Mouse (Mus musculus) granulocyte monocyte progenitor cell, adult 5-6 weeks (primary cell): ENCODE results near the gene Dpp6. TPM values are rescaled to one million over a fixed set of nuclear protein-coding genes. Genes with fewer than 3 reads are reported as not detected.

Experiments used
- ATAC-seq: replicated peaks from 2 replicates; pipeline ENCODE4 v1.8.0; 2016; ENCODE audit warnings: mild to moderate bottlenecking, moderate TSS enrichment, inconsistent platforms; ENCODE audit not compliant: poor library complexity, severe bottlenecking
- total RNA-seq, 2 experiments: library from RNA; stranded (forward) in 1 of 2; stranded (reverse) in 1 of 2; fragments of 200-712, 200-1000 nt in 1 of 2; fragments of >200 nt in 1 of 2; fragmentation: Nextera tagmentation in 1 of 2; gene quantifications; 2 replicates each; pipeline ENCODE4 v1.2.3; 2014 to 2017

Gene Dpp6
- total RNA-seq, 2 experiments from 2014 or later: not detected

- no peak for ATAC-seq
Observed at GRCm38 (mm10) chr5:26945169-26945920, 128.3 kb downstream of the Dpp6 start.

DNA sequence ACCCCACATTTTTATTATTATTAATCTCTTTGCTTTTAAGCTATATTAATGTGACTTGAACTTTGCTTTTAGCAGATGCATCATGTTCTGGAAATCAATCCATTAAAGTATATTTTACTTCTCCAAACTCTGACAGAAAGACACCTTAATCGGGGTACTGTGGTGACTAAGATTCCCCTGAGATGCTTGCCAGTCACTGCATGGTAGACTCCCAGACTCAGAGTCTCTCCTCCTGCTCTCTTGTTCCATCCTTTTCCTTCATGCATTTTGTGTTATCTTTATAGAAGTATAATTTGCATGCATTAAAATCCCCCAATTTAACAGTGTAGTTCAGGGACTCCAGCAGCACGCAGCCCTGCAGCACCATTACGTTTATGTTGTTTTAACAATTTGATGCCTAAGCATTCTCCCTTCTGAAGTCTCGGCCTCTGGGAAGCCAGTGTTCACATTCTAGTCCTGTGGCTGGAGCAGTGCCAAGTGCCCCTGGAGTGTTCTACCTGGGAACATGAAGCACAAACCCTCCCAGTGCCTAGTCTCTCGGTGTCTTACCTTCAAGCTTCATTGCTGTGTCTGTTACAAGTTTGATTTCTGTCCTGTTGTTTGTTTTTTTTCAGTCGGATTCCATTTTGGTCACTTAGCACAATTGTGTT lies 153.1 kb downstream of the Dpp6 start:
- no peak for ATAC-seq

GRCm38 (mm10) chr5:26973166-26973565 lies 156.2 kb downstream of the Dpp6 start:
- ATAC-seq: no peak

DNA sequence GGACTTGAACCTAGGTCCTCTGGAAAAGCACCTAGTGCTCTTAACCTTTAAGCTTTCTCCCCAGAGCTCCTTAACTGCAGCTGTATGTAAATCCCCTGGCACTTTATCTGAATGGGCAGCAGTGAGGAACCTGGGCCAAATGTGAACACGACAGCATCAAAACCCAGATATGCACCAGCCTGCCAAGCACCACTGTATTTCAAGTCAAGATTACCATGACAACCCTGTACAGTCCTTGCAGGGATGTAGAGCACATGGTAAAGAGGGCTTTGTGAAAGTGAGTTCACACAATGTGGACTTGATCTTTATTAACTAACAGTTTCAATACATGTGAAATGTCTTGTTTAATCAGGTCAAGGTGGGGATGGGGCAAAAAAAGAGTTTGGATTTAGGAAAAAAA lies 162.3 kb downstream of the Dpp6 start:
- ATAC-seq: no peak

DNA sequence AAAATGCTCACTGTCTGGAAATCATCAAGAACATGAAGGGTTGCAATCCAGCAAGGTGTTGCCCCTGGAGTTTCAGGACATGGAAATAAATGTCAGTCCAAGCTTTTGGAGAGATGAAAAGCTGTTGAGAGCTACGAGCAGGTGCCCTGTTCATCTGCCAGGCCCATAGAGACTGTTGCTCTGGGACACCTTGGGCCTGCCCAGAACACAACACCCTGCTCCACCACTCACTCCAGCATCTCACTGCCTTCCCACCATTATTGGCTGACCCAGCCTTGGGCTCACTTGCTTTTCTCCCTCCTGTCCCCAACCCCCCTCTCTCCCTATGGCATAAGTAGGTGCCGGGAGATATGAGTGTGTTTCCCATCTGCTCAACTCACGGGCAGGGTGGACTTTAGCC lies 162.8 kb downstream of the Dpp6 start:
- no peak for ATAC-seq

- no peak for ATAC-seq
Observed at GRCm38 (mm10) chr5:26985114-26985513, 168.1 kb downstream of the Dpp6 start.

- ATAC-seq: no peak
Observed at GRCm38 (mm10) chr5:26991587-26991986, 174.6 kb downstream of the Dpp6 start.

- no peak for ATAC-seq
Observed at GRCm38 (mm10) chr5:27003537-27003936, 186.5 kb downstream of the Dpp6 start.

GRCm38 (mm10) chr5:27009157-27009556 lies 192.2 kb downstream of the Dpp6 start:
- no peak for ATAC-seq

DNA sequence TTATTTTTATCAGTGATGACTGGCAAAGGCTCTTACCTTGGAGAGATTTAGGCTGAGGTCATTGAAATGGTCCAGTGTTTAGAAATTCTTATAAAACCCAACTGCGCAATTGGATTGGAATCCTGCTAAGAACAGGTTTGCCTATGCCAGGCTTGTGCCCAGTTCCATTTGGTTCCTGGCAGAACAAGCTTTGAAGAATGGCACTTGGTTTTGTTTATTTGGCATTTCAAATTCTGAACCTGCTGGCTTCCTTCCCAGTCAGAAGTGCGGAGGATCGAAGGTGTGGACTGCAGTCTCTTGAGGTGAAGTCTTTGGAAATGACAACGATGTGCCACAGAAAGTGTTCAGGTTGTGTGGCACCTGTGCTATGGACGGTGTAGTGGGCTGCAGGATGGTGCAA lies 193.6 kb downstream of the Dpp6 start:
- ATAC-seq: no peak

- no peak for ATAC-seq
Observed at GRCm38 (mm10) chr5:27018314-27018956, 201.4 kb downstream of the Dpp6 start.

DNA sequence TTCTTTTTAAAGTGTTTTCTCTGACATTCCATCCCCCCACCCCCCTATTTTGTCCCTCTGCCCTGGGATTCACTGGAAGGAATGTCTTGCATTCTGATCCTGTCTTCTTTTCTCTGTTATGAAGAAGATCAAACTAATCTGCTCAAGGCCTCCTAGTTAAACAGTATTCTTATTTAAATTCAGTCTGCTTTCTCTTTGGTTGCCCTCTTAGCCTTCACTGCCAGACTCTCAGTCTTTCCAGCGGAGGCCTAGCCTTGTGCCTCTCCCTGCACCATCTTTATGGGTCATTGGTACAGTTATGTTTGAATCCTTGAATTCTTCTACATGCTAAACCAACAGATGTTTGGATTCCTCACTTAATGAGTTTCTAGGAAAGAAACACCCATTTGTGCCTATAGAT lies 211.6 kb downstream of the Dpp6 start:
- ATAC-seq: no peak

GRCm38 (mm10) chr5:27029784-27030183 lies 212.8 kb downstream of the Dpp6 start:
- ATAC-seq: no peak

GRCm38 (mm10) chr5:27034858-27035257 lies 217.9 kb downstream of the Dpp6 start:
- ATAC-seq: no peak

DNA sequence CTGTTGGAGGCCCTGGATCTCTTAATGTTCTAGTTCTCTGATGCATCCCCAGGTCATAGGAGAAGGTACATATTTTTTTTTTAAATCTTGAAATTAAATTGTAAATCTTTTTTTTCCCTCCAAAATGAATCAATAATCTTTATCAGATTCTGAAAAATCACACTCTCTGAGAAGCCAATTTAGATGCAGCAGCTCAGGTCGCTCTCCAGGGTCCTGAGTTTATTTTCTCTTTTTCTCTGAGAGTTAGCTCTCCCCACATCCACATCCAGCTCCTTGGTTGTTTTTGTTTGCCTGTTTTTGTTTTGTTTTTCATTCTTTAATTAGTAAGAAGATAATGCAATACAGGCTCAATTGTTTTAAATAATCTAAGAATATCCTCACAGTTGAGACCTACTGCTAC lies 218.3 kb downstream of the Dpp6 start:
- ATAC-seq: no peak

- ATAC-seq: no peak
Observed at GRCm38 (mm10) chr5:27035891-27036290, 218.9 kb downstream of the Dpp6 start.

DNA sequence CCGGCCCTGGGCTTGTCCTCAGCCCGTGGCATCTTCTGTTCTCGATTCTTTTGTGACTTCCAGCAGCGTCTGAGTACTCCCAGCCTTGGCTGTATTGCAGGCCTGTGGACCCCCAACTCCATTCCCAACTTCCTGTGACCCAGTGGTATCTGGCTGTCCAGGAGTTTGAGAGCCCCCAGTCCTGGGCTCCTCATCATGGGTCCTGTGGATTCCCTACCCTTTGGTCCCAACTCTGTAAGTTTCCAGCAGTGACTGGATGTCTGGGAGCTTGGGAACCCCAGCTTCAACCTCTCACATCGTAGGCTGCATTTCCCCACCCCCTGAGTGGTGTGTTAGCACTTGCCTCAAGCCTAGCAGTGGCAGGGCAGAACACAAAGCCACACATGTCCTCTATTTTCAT lies 220.8 kb downstream of the Dpp6 start:
- no peak for ATAC-seq

GRCm38 (mm10) chr5:27048167-27048566 lies 231.2 kb downstream of the Dpp6 start:
- no peak for ATAC-seq

DNA sequence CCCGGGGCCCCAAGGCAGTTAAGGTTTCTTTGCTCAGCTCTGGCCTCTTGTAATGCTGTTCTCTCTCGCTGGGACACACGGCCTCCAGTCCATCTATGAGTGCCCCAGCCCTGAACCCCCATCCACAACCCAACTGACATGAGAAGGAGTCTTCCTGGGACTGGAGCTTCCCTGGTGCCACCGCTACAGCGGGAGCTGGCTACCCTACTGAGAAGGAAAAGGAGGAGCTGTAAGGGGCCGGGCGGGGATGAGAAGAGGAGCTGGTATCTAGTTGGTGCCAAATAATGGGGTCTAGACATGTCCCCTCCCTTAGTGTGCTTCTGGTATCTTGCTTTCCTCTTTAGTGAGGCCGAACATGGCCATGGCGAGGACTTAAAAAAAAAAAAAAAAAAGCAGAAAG lies 231.9 kb downstream of the Dpp6 start:
- ATAC-seq: no peak

- ATAC-seq: no peak
Observed at GRCm38 (mm10) chr5:27049341-27050091, 232.5 kb downstream of the Dpp6 start.

DNA sequence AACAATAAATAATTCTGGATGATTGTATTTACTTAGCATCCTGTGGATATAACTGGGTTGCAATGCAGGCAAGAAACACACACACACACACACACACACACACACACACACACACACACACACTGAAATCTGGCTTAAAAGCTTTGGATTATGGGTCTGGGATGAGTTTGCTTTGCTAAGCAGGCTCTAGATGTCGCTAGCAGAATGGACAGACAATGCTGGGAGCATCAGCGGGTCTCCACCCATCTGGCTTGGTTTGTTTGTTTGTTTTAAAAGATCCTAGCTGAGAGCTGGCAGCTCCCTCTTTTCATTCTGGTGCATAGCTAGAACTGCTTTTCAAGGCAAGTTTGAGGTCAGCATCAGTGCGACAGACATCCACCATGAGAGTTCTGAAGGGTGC lies 234.2 kb downstream of the Dpp6 start:
- no peak for ATAC-seq
